Mouse (Mus musculus) embryonic stem cell, embryonic (primary cell): ENCODE data around the gene Gm19684.
"Not testable (repeated sequence)": the region's sequence is repeated elsewhere in the genome, so short reads cannot be mapped to it uniquely, and the experiment has no call there.

ENCODE experiments used
- CTCF ChIA-PET, 4 experiments: fragments of 300-600 bp in 2 of 4; fragments of 350-600 bp in 2 of 4; sonication (Branson Sonifier 250); formaldehyde crosslinking; loops; one replicate each; lab custom pipeline; 2022; ENCODE audit warnings: inconsistent platforms in 2 of 4; lab: Charles Lee
- POLR2A ChIA-PET, 4 experiments: fragments of 300-600 bp in 2 of 4; fragments of 350-600 bp in 2 of 4; sonication (Branson Sonifier 250); formaldehyde crosslinking; loops; one replicate each; lab custom pipeline; 2022; ENCODE audit warnings: antibody characterized with exemption in 4 of 4, inconsistent platforms in 1 of 4; lab: Charles Lee

Gene Gm19684

DNA sequence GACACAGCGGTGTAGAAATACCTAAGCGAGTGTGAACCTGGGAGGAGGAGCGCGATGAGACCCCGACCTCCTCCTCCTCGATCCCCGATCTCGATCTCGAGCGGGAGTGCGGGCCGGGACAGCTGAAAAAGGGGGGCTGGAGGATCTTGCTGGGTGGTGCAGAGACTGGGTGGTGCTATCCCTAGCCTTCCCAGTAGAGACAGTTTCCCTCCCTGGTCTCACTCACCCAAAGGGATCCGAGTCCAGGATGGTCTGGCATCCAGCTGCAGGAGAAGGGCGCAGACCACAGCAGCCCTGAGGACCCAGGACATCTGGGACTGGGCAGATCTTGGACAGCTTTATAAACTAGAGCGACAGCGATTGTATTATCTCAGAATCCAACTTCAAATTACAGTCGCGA, 639 bp upstream of the Gm19684 start:
- CTCF ChIA-PET, result interaction anchor here in 1 of 4 experiments (1.7 kb wide), 1 partner anchor 60 kb away, joined by 6 read pairs; no protein-coding TSS in a partner anchor
- POLR2A ChIA-PET, result not testable (repeated sequence)

GRCm38 (mm10) chr17:36124111-36124510, 2.6 kb downstream of the Gm19684 start:
- ChIA-PET CTCF (interaction anchor here in 2 of 4 experiments (0.6 to 1.1 kb wide), 2 partner anchors 130 to 342 kb away, joined by 4 read pairs; no protein-coding TSS in a partner anchor), POLR2A (interaction anchor here in 1 of 4 experiments (0.6 kb wide), 1 partner anchor 375 kb away, joined by 3 read pairs; no protein-coding TSS in a partner anchor)

GRCm38 (mm10) chr17:36128525-36128924, 7.0 kb downstream of the Gm19684 start:
- CTCF ChIA-PET, result not testable (repeated sequence)

GRCm38 (mm10) chr17:36128968-36129817, 7.7 kb downstream of the Gm19684 start, which contains the start of gene Gm7030:
TSS of gene Gm7030 (minus strand) at chr17:36129425.
- POLR2A ChIA-PET, result not testable (repeated sequence)
- CTCF ChIA-PET, result interaction anchor here in 2 of 4 experiments (1.1 to 3.5 kb wide), 2 partner anchors 68 kb away, joined by 4 to 37 read pairs; no protein-coding TSS in a partner anchor

More at GRCm38 (mm10) chr17:36128525-36128924, 7.0 kb downstream of the Gm19684 start:
- POLR2A ChIA-PET, result not testable (repeated sequence)

- POLR2A ChIA-PET, result interaction anchor here in 3 of 4 experiments (0.6 to 2.0 kb wide), 6 partner anchors 10 to 72 kb away, joined by 3 to 9 read pairs (median 4); no protein-coding TSS in a partner anchor
- CTCF ChIA-PET, result interaction anchor here (0.7 to 3.5 kb wide), 7 partner anchors 62 to 307 kb away, joined by 3 to 37 read pairs (median 3); partner anchors contain the start of gene Dhx16 (in 1 of the 4)
These were observed 10.2 kb downstream of the Gm19684 start for GRCm38 (mm10) chr17:36131516-36132265.

- ChIA-PET CTCF (interaction anchor here in 3 of 4 experiments (1.2 to 4.6 kb wide), 4 partner anchors 72 to 75 kb away, joined by 3 to 54 read pairs (median 6); no protein-coding TSS in a partner anchor), POLR2A (interaction anchor here in 3 of 4 experiments (0.6 to 1.4 kb wide), 4 partner anchors 71 to 659 kb away, joined by 3 to 11 read pairs (median 4); no protein-coding TSS in a partner anchor)
These were observed 14.1 kb downstream of the Gm19684 start for GRCm38 (mm10) chr17:36135421-36136231.

GRCm38 (mm10) chr17:36136299-36136848, 14.9 kb downstream of the Gm19684 start:
- POLR2A ChIA-PET, result interaction anchor here in 2 of 4 experiments (0.6 to 1.4 kb wide), 3 partner anchors 72 to 660 kb away, joined by 3 to 11 read pairs (median 3); no protein-coding TSS in a partner anchor
- CTCF ChIA-PET, result interaction anchor here in 3 of 4 experiments (0.7 to 4.6 kb wide), 4 partner anchors 18 to 76 kb away, joined by 3 to 54 read pairs (median 4); no protein-coding TSS in a partner anchor

GRCm38 (mm10) chr17:36145111-36145860, 23.8 kb downstream of the Gm19684 start:
- CTCF ChIA-PET, result no interaction called here

GRCm38 (mm10) chr17:36145861-36146156, 24.3 kb downstream of the Gm19684 start:
- CTCF ChIA-PET, result not testable (repeated sequence)
- POLR2A ChIA-PET, result interaction anchor here in 2 of 4 experiments (0.8 to 3.8 kb wide), 4 partner anchors 9 to 59 kb away, joined by 3 to 17 read pairs (median 10); no protein-coding TSS in a partner anchor

More at GRCm38 (mm10) chr17:36145111-36145860, 23.8 kb downstream of the Gm19684 start:
- POLR2A ChIA-PET, result interaction anchor here in 2 of 4 experiments (0.6 to 2.1 kb wide), 8 partner anchors 10 to 780 kb away, joined by 3 to 13 read pairs (median 4); no protein-coding TSS in a partner anchor

DNA sequence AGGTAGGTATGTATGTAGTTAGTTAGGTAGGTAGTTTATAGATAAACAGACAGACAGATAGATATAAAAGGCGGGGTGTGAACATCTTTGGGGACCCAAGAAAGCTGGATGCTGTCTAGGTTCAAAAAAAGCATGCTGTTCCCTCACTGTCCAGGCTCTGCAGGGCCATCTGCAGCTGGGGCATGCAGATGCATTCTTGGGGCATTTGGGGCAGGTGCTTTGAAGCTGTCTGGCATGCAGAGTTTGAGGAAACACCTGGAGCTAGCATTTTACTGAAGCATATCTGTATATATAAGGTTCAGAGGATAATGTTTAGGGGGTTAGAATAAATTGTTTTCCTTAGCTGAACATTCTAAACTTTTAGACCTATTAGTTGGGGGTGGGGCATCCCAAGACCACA, 25.5 kb downstream of the Gm19684 start:
- CTCF ChIA-PET, result interaction anchor here in 1 of 4 experiments (0.7 kb wide), 1 partner anchor 61 kb away, joined by 7 read pairs; no protein-coding TSS in a partner anchor
- POLR2A ChIA-PET, result interaction anchor here in 1 of 4 experiments (0.7 to 3.8 kb wide), 11 partner anchors 8 to 50 kb away, joined by 3 to 17 read pairs (median 4); partner anchors contain the start of gene Gm8909

- CTCF ChIA-PET, result interaction anchor here in 1 of 4 experiments (1.1 kb wide), 2 partner anchors 45 to 152 kb away, joined by 3 to 4 read pairs; no protein-coding TSS in a partner anchor
- POLR2A ChIA-PET, result interaction anchor here in 2 of 4 experiments (0.8 to 3.8 kb wide), 6 partner anchors 13 to 229 kb away, joined by 3 to 17 read pairs (median 6); no protein-coding TSS in a partner anchor
These were observed 27.0 kb downstream of the Gm19684 start for GRCm38 (mm10) chr17:36148468-36148867.

GRCm38 (mm10) chr17:36151200-36151599, 29.7 kb downstream of the Gm19684 start:
- POLR2A ChIA-PET, result interaction anchor here in 1 of 4 experiments (1.5 kb wide), 1 partner anchor 11 kb away, joined by 4 read pairs; no protein-coding TSS in a partner anchor

GRCm38 (mm10) chr17:36154271-36155149, 33.0 kb downstream of the Gm19684 start:
- CTCF ChIA-PET, result interaction anchor here in 1 of 4 experiments (0.9 to 1.2 kb wide), 3 partner anchors 12 to 41 kb away, joined by 3 read pairs; partner anchors contain the start of gene H2-T3
- POLR2A ChIA-PET, result interaction anchor here in 2 of 4 experiments (0.6 to 1.8 kb wide), 19 partner anchors 7 to 209 kb away, joined by 3 to 13 read pairs (median 4); no protein-coding TSS in a partner anchor

More at GRCm38 (mm10) chr17:36151200-36151599, 29.7 kb downstream of the Gm19684 start:
- CTCF ChIA-PET, result not testable (repeated sequence)

- ChIA-PET CTCF (interaction anchor here in 1 of 4 experiments (0.6 kb wide), 1 partner anchor 351 kb away, joined by 4 read pairs; no protein-coding TSS in a partner anchor), POLR2A (interaction anchor here in 2 of 4 experiments (0.6 to 1.0 kb wide), 2 partner anchors 10 to 24 kb away, joined by 3 read pairs; no protein-coding TSS in a partner anchor)
These were observed 36.3 kb downstream of the Gm19684 start for GRCm38 (mm10) chr17:36157782-36158181.

- POLR2A ChIA-PET, CTCF ChIA-PET: not testable (repeated sequence)
These were observed 36.8 kb downstream of the Gm19684 start for GRCm38 (mm10) chr17:36158264-36158663.
